Mouse (Mus musculus) liver, embryonic 11.5 days (tissue): ENCODE results near the gene Slf2. TPM values are rescaled to one million over a fixed set of nuclear protein-coding genes. Genes with fewer than 3 reads are reported as not detected.

Experiments
- ATAC-seq: fragments of 200-750 bp; cut with Nextera tagmentation; replicated peaks from 2 replicates; pipeline ENCODE4 v1.8.0; 2017; ENCODE audit warnings: moderate number of reproducible peaks, mild to moderate bottlenecking, moderate TSS enrichment, moderate library complexity; ENCODE audit not compliant: low FRiP score
- DNase-seq: peaks from one replicate; pipeline ENCODE4 v3.0.0-alpha.2; 2017; ENCODE audit warnings: low spot score
- H3K27ac ChIP-seq: fragments of 300-500 bp; sonication (generic); 2 replicates; pipeline ENCODE4 v1.5.1; 2014; ENCODE audit warnings: mild to moderate bottlenecking, low read depth, low read length, control low read depth
- H3K27me3 ChIP-seq: fragments of 300-500 bp; sonication (generic); replicated peaks from 2 replicates; pipeline ENCODE4 v1.6.1; 2014; ENCODE audit warnings: low read length, mixed read lengths; ENCODE audit not compliant: control insufficient read depth, insufficient read depth
- H3K36me3 ChIP-seq: fragments of 300-500 bp; sonication (generic); 2 replicates; pipeline ENCODE4 v1.6.1; 2014; ENCODE audit warnings: mild to moderate bottlenecking, low read length, moderate library complexity, mixed read lengths; ENCODE audit not compliant: control insufficient read depth, insufficient read depth
- H3K4me1 ChIP-seq: fragments of 300-500 bp; sonication (generic); replicated peaks from 2 replicates; pipeline ENCODE4 v1.6.1; 2014; ENCODE audit warnings: low read length, mixed read lengths; ENCODE audit not compliant: control insufficient read depth, insufficient read depth
- H3K4me2 ChIP-seq: fragments of 300-500 bp; sonication (generic); 2 replicates; pipeline ENCODE4 v1.6.1; 2014; ENCODE audit warnings: mild to moderate bottlenecking, control low read depth, moderate library complexity
- H3K4me3 ChIP-seq: fragments of 300-500 bp; sonication (generic); 2 replicates; pipeline ENCODE4 v1.5.1; 2014; ENCODE audit warnings: low read depth, low read length, control low read depth
- H3K9ac ChIP-seq: fragments of 300-500 bp; sonication (generic); 2 replicates; pipeline ENCODE4 v1.6.1; 2014; ENCODE audit warnings: low read depth, low read length, control low read depth
- H3K9me3 ChIP-seq: fragments of 300-500 bp; sonication (generic); 2 replicates; pipeline ENCODE4 v1.6.1; 2016; ENCODE audit warnings: low read length, inconsistent platforms, mixed read lengths; ENCODE audit not compliant: control insufficient read depth
- WGBS: fragments of 180-500 bp; shearing (Covaris S2); extraction: QIAGEN DNeasy Blood & Tissue Kit; methylation state at CpG from one replicate; pipeline ENCODE4 v1.1.7; 2014; 5-methylcytosine and 5-hydroxymethylcytosine counted together
- polyA plus RNA-seq: library from polyadenylated mRNA; unstranded; fragments of >200 nt; fragmentation: Nextera tagmentation; extraction: Ambion mirVana; gene quantifications from 2 replicates; pipeline ENCODE4 v1.2.1, GENCODE M21; 2014

Gene Slf2
- polyA plus RNA-seq, 1 experiment from 2014 or later = 49.8 TPM

DNA sequence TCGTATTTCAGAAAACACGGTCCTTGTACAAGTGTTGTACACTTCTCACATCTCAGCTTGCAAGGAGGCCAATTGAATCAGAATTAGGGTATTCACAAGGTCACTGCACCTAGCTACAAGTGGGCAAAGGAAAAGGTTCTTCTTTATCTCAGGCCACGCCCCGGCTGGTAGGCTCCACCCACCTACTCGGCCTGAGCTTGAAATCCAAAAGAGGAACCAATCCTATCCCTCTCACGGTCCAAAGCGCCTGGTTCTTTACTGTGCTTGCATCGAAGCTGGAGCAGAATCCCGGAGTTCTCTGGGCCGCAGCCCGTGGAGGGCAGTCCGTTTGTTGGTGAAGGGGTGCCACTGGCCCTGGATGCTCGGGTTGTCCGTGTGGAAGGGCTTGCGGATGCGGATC lies 74.5 kb downstream of the Slf2 start, which contains the start of gene Twnk:
TSS of gene Twnk (plus strand) at position 220 of the 400 bp plus-strand sequence.
- Histone ChIP-seq H3K4me3 (peak within 1 kb of the TSS; percentile 96), H3K9ac (peak within 1 kb of the TSS; percentile 82), H3K27ac (peak within 1 kb of the TSS; percentile 63), H3K27me3 (no peaks in the 10 kb centered on the region), H3K4me1 (peaks cover 20% of the 10 kb centered on the region), H3K4me2 (peak within 1 kb of the TSS; percentile 87), H3K36me3 (peaks cover 35% of the 10 kb centered on the region), H3K9me3 (no peaks in the 10 kb centered on the region)
- 9% methylated on average over 16 of the region's 16 CpGs for WGBS
- peak; percentile 76 for DNase-seq
- ATAC-seq = peak; percentile 47; the same call in 1 of the 2 replicates

DNA sequence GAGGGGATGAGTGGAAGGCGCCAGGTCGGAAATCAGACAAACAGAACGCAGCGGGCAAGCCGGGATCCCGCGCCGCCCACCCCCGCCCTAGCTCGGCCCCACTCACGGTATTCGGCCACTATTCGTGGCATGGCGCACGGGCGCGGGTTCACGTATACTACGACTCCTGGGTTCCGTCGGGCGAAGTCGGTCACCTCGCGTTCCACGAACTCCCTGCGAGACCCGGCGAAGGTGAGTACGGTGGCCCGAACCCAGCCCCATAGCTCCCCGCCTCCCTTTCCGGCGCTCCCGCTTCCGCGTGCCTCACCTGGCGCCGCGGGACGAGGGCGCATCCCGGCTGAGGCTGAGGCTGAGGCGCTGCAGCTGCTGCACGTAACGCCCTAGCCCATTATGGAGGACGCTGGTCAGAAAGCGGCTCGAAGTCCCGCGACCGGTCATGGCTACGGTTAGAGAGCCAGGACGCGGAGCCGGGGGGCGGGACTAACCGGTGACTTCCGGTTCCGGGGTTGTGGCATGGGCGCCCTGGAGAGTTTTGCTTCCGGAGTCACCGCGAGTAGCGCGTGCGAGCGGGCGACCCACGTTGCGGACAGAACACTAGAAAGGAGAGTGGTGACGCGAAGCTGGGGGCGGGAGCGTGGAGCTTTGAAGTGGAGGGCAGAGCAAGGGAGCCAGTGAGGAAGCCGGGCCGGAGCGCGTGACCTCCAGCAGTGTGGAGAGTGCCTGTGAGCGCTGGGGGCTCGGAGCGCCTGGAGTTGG lies 75.2 kb downstream of the Slf2 start, which contains the start of gene Mrpl43:
TSS of gene Mrpl43 (minus strand) at position 486 of the 756 bp plus-strand sequence.
- Histone ChIP-seq H3K9ac (peak within 1 kb of the TSS; percentile 82), H3K27me3 (no peaks in the 10 kb centered on the region), H3K4me1 (peaks cover 20% of the 10 kb centered on the region), H3K27ac (peak within 1 kb of the TSS; percentile 63), H3K4me3 (peak within 1 kb of the TSS; percentile 96), H3K4me2 (peak within 1 kb of the TSS; percentile 87), H3K9me3 (no peaks in the 10 kb centered on the region), H3K36me3 (peaks cover 37% of the 10 kb centered on the region)
- peak; percentile 90 for ATAC-seq
- peak; percentile 97 for DNase-seq
- under 1% methylated on average over 82 of the region's 82 CpGs for WGBS

DNA sequence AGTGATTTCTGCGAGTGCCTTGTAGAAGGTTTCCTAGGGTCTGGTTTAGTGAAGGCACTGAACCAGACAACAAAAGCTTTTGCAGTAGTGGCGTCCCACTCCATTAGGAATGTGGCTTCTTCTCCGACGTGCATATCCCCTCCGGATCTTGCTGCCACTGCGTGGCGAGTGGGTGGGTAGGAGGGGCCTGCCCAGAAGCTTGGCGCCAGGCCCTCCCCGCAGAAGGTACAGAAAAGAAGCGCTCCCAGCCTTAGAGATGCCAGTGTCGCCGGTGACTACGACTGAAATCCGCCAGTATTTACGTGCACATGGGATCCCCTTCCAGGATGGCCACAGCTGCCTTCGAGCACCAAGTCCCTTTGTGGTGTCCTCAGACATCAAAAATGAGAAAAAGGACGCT lies 76.1 kb downstream of the Slf2 start:
- peak overlapping the region; percentile 87 for H3K4me2 ChIP-seq
- no peak for DNase-seq
- H3K36me3 ChIP-seq = peaks cover 41% of the 10 kb centered on the region
- no peaks in the 10 kb centered on the region for H3K27me3 ChIP-seq
- no peak for ATAC-seq
- H3K9me3 ChIP-seq = no peaks in the 10 kb centered on the region
- H3K9ac ChIP-seq = peak overlapping the region; percentile 82
- peak overlapping the region; percentile 55; the same call in 1 of the 2 replicates for H3K27ac ChIP-seq
- peak overlapping the region; percentile 96 for H3K4me3 ChIP-seq
- H3K4me1 ChIP-seq = peaks cover 20% of the 10 kb centered on the region
- WGBS = 29% methylated on average over 17 of the region's 17 CpGs

DNA sequence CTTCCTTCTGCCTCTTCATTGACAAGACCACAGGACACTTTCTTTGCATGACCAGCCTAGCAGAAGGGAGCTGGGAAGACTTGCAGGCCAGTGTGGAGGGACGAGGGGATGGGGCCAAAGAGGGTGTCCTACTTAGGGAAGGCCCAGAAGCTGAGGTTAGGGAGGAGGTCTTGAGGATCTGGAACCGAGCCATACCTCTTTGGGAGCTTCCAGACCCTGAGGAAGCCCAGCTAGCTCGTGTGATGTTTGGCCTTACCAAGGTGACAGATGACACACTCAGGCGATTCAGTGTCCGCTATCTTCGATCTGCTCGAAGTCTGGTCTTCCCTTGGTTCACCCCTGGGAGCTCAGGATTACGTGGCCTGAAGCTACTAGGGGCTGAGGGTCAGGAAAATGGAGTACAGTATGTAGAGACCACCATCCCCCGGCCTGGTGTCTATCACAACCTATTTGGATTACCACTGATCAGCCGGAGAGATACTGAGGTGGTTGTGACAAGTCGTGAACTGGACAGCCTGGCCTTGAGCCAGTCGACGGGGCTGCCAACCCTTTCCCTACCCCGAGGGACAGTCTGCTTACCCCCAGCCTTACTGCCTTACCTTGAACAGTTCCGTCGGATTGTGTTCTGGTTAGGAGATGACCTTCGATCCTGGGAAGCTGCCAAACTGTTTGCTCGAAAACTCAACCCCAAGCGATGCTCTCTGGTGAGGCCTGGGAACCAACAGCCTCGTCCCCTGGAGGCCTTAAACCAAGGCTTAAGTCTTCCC lies 76.7 kb downstream of the Slf2 start:
- peaks cover 46% of the 10 kb centered on the region for H3K36me3 ChIP-seq
- 0 out of 2 replicates have a peak overlapping the region, but pooled peaks have one; percentile 55 for H3K27ac ChIP-seq
- no peaks in the 10 kb centered on the region for H3K27me3 ChIP-seq
- peaks cover 20% of the 10 kb centered on the region for H3K4me1 ChIP-seq
- peak overlapping the region; percentile 96 for H3K4me3 ChIP-seq
- H3K4me2 ChIP-seq = peak overlapping the region; percentile 87
- no peaks in the 10 kb centered on the region for H3K9me3 ChIP-seq
- DNase-seq (no peak), ATAC-seq (no peak)
- H3K9ac ChIP-seq = peak overlapping the region; percentile 82
- WGBS = 84% methylated on average over 20 of the region's 20 CpGs

DNA sequence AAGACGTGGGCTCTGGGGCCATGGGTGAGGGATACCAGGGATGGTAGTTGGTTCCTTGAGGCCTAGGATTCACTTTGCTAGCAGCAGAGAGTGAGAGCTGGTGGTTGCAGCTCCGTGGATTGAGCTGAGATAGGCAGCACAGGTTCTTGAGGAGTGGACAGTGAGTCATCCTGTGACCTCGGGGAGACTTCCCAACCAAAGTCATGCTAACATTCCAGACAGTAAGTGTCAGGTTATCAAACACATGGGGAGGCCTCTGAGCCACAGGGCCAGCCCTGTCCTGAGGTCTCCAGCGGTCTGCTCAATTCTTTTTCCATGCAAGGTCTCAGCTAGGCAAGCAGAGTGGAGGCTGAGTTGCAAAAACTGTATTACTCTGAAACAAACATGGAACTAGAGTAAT lies 79.7 kb downstream of the Slf2 start:
- ATAC-seq (no peak), DNase-seq (no peak)
- H3K4me3 ChIP-seq = no peak overlapping the region
- 83% methylated on average over 4 of the region's 4 CpGs for WGBS
- no peak overlapping the region for H3K4me2 ChIP-seq
- H3K36me3 ChIP-seq = peaks cover 39% of the 10 kb centered on the region
- no peak overlapping the region for H3K27ac ChIP-seq
- H3K9me3 ChIP-seq = no peaks in the 10 kb centered on the region
- no peaks in the 10 kb centered on the region for H3K27me3 ChIP-seq
- no peak overlapping the region for H3K9ac ChIP-seq
- H3K4me1 ChIP-seq = peaks cover 30% of the 10 kb centered on the region

DNA sequence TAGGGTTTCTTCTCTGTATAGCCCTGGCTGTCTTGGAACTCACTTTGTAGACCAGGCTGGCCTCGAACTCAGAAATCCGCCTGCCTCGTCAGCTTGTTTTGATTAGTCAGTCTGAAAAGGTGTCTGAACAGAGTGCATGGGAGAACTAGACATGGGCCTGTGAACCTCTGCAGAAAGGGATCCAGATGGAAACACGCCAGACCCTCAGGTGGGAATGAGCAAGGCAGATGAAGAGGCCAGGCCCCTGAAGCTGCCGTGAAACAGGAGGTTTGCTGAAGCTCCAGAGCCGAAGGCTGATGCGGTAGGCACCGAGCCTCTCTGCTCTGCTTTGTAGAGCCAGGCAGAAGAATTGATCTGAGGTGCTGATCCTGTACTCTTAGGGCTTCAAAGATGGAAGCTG lies 81.3 kb downstream of the Slf2 start:
- ATAC-seq (no peak), DNase-seq (no peak)
- Histone ChIP-seq H3K4me1 (peaks cover 42% of the 10 kb centered on the region), H3K36me3 (peaks cover 39% of the 10 kb centered on the region), H3K27me3 (no peaks in the 10 kb centered on the region), H3K9me3 (no peaks in the 10 kb centered on the region), H3K9ac (no peak overlapping the region), H3K27ac (no peak overlapping the region), H3K4me3 (no peak overlapping the region), H3K4me2 (no peak overlapping the region; the same call in 1 of the 2 replicates)
- WGBS = 86% methylated on average over 8 of the region's 8 CpGs

DNA sequence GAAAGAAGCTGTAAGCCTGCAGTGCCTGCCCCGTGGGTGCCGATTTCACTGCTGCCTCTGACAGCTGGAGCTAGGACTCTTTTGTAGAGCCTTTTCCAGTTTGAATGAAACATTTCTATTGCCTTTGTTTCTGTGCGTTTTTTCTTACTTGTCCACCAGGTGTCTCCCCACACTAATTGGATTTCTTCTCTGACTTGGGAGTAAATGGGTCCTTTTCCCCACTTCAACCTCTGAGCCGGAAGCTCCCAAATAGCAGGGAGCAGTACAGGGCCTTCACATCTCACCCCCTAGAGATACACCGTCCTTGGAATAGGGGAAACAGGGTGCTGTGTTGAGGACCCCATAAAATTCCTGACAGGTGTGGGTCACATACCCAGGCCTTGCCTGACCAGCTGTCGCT lies 81.7 kb downstream of the Slf2 start:
- 52% methylated on average over 6 of the region's 6 CpGs for WGBS
- Histone ChIP-seq H3K4me2 (no peak overlapping the region; the same call in 1 of the 2 replicates), H3K36me3 (peaks cover 37% of the 10 kb centered on the region), H3K9ac (no peak overlapping the region), H3K4me1 (peaks cover 38% of the 10 kb centered on the region), H3K27ac (0 out of 2 replicates have a peak overlapping the region, but pooled peaks have one; percentile 21), H3K27me3 (no peaks in the 10 kb centered on the region), H3K9me3 (no peaks in the 10 kb centered on the region), H3K4me3 (no peak overlapping the region)
- DNase-seq (no peak), ATAC-seq (no peak)

DNA sequence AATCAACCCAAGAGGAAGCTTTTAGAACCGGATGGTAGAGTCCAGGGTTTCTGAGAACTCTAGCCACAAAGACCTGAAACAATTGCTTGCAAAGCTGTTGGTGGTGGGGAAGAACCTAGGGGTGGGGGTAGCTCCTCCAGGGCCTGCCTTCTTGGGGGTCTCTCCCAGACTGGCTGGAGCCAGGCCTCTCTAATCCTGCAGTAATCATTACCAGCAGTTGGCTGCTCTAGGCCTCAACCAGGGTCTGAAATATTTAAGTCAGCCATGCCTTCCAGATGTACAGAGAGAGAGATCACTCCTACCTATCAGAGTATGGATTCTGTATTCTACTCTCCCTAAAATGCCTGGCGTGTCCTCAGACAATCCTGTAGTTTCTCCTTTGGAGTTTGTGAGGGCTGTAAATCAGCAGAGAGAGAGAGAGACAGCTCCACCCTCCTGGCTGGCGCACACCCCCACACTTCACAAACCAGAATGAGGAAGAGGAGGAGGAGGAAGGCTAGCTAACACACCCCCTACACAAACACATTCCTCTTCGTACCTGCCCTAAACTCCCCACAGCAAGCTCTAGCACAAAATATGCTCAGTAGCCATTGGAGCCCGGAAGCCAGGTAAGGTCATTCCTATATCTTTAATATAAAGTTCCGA lies 82.8 kb downstream of the Slf2 start:
- DNase-seq = no peak
- 43% methylated on average over 6 of the region's 6 CpGs for WGBS
- peaks cover 37% of the 10 kb centered on the region for H3K4me1 ChIP-seq

More for the DNA sequence above, 82.8 kb downstream of the Slf2 start:
- Histone ChIP-seq H3K9me3 (no peaks in the 10 kb centered on the region), H3K9ac (no peak overlapping the region; the same call in 1 of the 2 replicates), H3K36me3 (peaks cover 28% of the 10 kb centered on the region), H3K4me2 (peak overlapping the region; percentile 99), H3K4me3 (no peak overlapping the region), H3K27me3 (no peaks in the 10 kb centered on the region), H3K27ac (peak overlapping the region; percentile 87; the same call in 1 of the 2 replicates)
- ATAC-seq = no peak
